Mouse (Mus musculus) spleen, adult 2 months (tissue): ENCODE data around the gene Nat8f6. TPM values are rescaled to one million over a fixed set of nuclear protein-coding genes. Genes with fewer than 3 reads are reported as not detected.
"Not testable (repeated sequence)": the region's sequence is repeated elsewhere in the genome, so short reads cannot be mapped to it uniquely, and the experiment has no call there.

Source experiments
- DNase-seq, 2 experiments: peaks; one replicate each; pipeline versions ENCODE4 v3.0.0 to v3.0.0-alpha.2; 2012 to 2021; ENCODE audit warnings: low spot score in 2 of 2, low read depth in 1 of 2
- H3K27ac ChIP-seq: fragments of 200-500 bp; 2 replicates; pipeline ENCODE4 v1.5.1; 2012; ENCODE audit warnings: low read length, inconsistent platforms; ENCODE audit not compliant: insufficient read depth
- H3K27me3 ChIP-seq: fragments of 200-500 bp; 2 replicates; pipeline ENCODE4 v1.6.1; 2012; ENCODE audit warnings: mild to moderate bottlenecking, moderate library complexity, low read length, inconsistent platforms; ENCODE audit not compliant: control insufficient read depth, insufficient read depth
- H3K36me3 ChIP-seq: fragments of 200-500 bp; 2 replicates; pipeline ENCODE4 v1.6.1; 2012; ENCODE audit warnings: mild to moderate bottlenecking, low read length, inconsistent platforms; ENCODE audit not compliant: control insufficient read depth, insufficient read depth
- H3K4me1 ChIP-seq: fragments of 200-500 bp; 2 replicates; pipeline ENCODE4 v1.6.1; 2011; ENCODE audit warnings: inconsistent platforms; ENCODE audit not compliant: control insufficient read depth, insufficient read depth, insufficient read length
- H3K4me3 ChIP-seq: fragments of 200-500 bp; 2 replicates; pipeline ENCODE4 v1.5.1; 2011; ENCODE audit warnings: mild to moderate bottlenecking, inconsistent platforms; ENCODE audit not compliant: insufficient read depth, insufficient read length; ENCODE audit errors: extremely low read depth
- WGBS: fragments of 180-500 bp; shearing (Covaris S2); methylation state at CpG from one replicate; pipeline ENCODE4 v1.1.7; 2018; 5-methylcytosine and 5-hydroxymethylcytosine counted together
- polyA plus RNA-seq: library from polyadenylated mRNA; depleted of rRNA; stranded (reverse); fragments of >200 nt; gene quantifications from 2 replicates; pipeline ENCODE4 v1.2.3, GENCODE M21; 2012; rRNA removed

Nat8f6 gene
- polyA plus RNA-seq, 1 experiment, result 0.27 TPM

DNA sequence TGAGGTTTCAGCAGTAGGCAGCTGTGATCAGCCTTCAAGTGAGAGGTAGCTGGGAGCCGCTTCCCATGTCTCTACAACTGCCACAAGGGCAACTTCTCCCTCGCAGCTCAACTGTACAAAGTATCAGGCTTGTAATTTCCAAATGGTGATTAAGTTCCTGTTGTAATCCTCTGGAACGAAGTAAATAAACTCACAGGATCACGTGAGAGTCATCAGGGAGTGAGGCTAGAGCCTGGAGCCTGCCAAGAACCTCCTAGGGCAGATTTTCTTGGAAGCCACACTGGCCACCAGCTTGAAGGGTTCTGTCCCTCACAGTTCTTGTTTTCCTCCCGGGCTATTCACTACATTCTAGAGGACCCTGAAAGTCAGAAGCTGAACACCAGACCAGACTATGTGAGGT, 17.6 kb downstream of the Nat8f6 start:
- H3K36me3 ChIP-seq, H3K27me3 ChIP-seq, H3K4me1 ChIP-seq, H3K4me3 ChIP-seq, H3K27ac ChIP-seq, DNase-seq: not testable (repeated sequence)
- WGBS, result 62% methylated on average over 5 of the region's 5 CpGs

DNA sequence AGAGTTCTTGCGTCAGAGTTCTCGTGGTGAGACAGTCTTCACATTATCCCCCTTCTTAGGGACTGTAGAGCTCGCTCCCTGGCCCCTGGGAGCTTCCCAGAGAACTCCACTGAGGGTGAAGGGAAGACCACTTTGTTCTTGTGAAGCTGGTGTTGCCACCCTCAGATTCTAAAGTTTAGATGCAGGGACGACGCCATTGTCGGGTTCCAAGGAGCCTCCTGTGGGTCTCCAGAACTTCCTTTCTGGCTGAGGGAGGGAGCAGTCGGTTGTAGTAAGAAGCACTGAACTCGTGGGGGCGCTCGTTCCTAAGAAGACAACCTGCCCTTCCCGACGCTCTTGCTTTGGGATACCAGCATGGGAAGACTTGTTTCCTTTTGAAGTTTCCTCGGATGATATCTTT, 55.2 kb downstream of the Nat8f6 start, which contains the start of gene Nat8f3:
TSS of gene Nat8f3 (minus strand) at position 223 of the 400 bp plus-strand sequence.
- DNase-seq, H3K4me1 ChIP-seq, H3K27ac ChIP-seq, H3K4me3 ChIP-seq, H3K27me3 ChIP-seq, H3K36me3 ChIP-seq: not testable (repeated sequence)
- 64% methylated on average over 13 of the region's 13 CpGs for WGBS

DNA sequence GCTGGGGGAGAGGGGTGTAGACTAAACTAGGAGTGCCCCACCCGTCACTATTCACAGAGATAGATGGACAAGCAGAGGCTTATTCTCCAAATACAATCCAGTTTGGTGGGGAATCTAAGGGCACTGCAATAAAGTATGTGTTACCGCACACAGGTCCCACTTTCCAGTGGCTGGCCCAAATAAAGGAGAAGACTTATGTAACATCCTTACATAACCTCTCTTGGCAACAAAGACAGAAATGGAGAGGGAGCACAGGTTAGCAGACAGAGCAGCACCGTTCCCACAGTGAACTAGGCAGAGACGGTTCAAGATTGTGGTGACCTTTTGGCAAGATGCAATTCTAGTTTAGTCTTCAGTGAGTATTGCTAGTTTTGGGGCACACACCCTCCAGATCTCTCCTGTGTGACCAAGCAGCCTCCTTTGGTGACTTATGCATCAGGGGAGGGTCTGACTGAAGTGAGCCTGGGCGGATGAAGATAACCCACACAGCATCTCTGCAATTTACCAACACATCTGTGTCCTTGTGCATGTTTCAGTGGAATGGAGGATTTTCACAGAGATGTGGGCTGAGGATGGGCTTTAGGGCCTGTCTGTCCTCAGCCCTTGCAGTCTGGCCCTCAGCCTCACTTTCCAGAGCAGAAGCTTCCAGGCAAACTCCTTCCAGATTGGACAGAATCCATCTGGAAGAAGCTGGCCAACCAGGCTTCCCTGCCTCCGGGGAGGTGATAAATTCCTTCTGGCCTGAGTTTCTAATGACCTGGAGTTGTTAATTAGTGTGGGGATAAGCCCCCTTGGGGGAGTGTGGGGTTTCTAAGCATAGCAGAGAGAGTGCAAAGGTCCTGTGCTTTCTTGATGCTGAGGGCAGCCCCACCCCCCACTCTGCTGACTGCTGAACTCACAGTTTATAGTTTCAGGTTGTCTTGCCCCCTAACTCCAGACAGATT, 57.4 kb downstream of the Nat8f6 start:
- H3K27ac ChIP-seq, DNase-seq, H3K4me3 ChIP-seq, H3K4me1 ChIP-seq, H3K27me3 ChIP-seq, H3K36me3 ChIP-seq: not testable (repeated sequence)
- 88% methylated on average over 6 of the region's 6 CpGs for WGBS

DNA sequence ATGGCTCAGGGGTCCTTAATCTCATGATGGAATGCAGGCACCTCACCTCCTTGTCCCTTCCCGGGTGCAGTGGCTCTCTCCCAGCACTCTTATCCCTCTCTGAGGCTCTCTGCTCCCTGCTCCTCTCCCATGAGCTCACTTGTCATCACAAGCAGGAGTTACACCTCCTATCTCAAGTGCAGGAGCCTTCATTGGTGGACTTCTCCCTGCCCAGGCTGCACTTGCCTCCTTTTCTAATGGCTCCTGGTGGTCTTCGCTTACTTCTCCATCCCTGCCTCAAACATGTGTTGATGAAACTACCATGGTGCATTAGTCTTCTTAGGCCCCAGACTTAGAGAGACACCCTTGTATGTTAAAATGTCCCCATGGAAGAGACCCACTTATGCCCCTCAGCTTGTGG, 58.1 kb downstream of the Nat8f6 start:
- H3K4me3 ChIP-seq, H3K27me3 ChIP-seq, H3K27ac ChIP-seq, H3K4me1 ChIP-seq, DNase-seq, H3K36me3 ChIP-seq: not testable (repeated sequence)
- WGBS, result 63% methylated on average over 2 of the region's 2 CpGs

Other genes with a start within 250 kb of the Nat8f6 start
- 0.35 and 0.41 TPM in 2 replicates for gene Alms1, start 233.4 kb downstream of the Nat8f6 start, polyA plus RNA-seq
- 0.62 TPM in 1 of 2 replicates, not detected in the other for gene Nat8f7, start 107.7 kb downstream of the Nat8f6 start, polyA plus RNA-seq
- 1.0 and 1.8 TPM in 2 replicates for gene Nat8f3, start 55.2 kb downstream of the Nat8f6 start, polyA plus RNA-seq
- gene Nat8f5, start within 50 bp of the Nat8f6 start, polyA plus RNA-seq, result 0.12 and 0.46 TPM in 2 replicates
- 0.66 and 1.0 TPM in 2 replicates for gene Nat8, start 11.1 kb upstream of the Nat8f6 start, polyA plus RNA-seq
- 0.02 TPM in 1 of 2 replicates, not detected in the other for gene Nat8f2, start 48.2 kb upstream of the Nat8f6 start, polyA plus RNA-seq
- gene Nat8f4, start 83.9 kb upstream of the Nat8f6 start, polyA plus RNA-seq, result 1.5 and 1.8 TPM in 2 replicates
- 6.7 and 7.2 TPM in 2 replicates for gene Tprkb, start 90.9 kb upstream of the Nat8f6 start, polyA plus RNA-seq
- gene Nat8f1, start 94.7 kb upstream of the Nat8f6 start, polyA plus RNA-seq, result 8.1 and 8.6 TPM in 2 replicates
- gene Dusp11, start 140.7 kb upstream of the Nat8f6 start, polyA plus RNA-seq, result 21.3 and 25.7 TPM in 2 replicates
- not detected in 2 replicates for gene Figla, start 195.2 kb upstream of the Nat8f6 start, polyA plus RNA-seq
- 17.0 and 17.6 TPM in 2 replicates for gene Add2, start 207.7 kb upstream of the Nat8f6 start, polyA plus RNA-seq